Mouse (Mus musculus) ovary, adult 18-20 months (tissue): ENCODE data around the gene Cib4.

Experiments used
- DNase-seq: peaks from one replicate; pipeline ENCODE4 v3.0.0; 2022; ENCODE audit warnings: low spot score, mixed read lengths

Cib4 gene

DNA sequence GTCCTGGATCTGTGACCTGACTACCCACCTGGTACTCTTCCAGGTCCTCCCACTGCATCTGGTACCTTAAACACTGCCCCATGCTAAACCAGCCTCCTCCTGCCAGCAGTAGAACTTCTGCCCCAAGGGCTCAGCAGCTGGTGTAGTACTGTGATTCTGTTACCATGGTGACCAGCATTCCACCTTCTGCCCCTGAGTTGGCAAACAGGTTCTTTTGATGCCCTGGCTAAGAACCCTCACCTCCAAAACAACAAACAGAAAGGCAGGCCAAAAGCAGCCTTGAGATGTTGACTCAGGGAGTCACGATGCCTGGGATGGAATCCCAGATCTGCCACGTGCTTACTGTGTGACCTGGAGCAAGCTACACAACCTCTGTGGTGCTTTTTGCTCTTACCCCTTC lies at the start of gene Cib4:
Gene Cib4 (minus strand): TSS at position 139 of the 400 bp plus-strand sequence.
- peak; percentile 46 for DNase-seq

GRCm38 (mm10) chr5:30594953-30595560 lies 49.4 kb upstream of the Cib4 start:
- no peak for DNase-seq

- peak; percentile 40 for DNase-seq
These were observed 48.3 kb upstream of the Cib4 start for GRCm38 (mm10) chr5:30593811-30594504.

DNA sequence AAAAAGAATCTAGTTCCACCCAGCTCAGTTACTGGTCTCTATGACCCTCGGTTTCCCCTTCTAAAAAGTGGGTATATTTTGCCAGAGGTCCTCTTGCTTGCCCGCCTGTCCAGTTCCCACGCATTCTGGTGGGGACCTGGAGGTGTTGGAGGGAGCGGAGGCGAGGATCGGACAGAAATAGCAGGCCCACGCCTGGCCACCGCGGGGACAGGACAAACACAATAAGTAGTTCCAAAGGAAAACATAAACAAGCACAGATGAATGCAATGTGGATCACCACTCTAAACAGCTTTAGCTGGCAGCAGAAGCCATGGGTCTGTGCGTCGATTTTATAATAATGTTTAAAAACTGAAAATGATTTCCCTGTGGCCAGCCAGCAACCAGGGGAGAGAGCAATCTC lies 47.7 kb upstream of the Cib4 start:
- no peak for DNase-seq

DNA sequence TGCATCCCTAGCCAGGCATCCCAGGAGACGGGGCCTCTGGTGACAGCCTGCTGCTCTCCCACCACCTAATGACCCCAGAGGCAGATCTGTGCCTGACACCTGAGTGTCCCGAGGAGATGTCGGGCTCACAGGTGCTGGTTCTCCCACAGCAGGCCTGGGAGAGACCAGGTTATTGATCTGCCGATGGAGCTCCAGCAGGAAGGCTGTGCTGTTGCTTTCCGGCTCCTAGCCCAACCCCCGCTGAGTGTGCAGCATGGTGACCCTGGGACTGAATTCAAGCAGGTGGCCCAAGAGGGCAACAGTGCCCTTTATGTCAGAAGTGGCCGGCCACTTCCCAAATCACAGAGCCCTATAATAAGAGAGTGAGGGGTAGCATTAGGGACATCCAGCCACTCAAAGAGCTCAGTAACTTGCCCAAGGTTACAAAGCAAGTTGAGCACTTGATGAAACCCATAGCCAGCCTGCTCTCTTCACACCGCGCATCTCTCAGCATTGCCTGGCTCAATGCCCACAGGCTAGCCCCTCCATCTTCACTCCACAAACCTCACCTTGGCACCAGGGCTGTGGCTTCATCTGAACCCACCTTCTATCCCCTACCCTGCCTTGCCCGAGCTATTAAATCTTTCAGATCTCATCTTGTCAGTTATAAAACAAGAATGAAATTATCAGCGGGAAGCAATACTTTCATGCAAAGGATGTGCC lies 46.8 kb upstream of the Cib4 start:
- DNase-seq = no peak

DNA sequence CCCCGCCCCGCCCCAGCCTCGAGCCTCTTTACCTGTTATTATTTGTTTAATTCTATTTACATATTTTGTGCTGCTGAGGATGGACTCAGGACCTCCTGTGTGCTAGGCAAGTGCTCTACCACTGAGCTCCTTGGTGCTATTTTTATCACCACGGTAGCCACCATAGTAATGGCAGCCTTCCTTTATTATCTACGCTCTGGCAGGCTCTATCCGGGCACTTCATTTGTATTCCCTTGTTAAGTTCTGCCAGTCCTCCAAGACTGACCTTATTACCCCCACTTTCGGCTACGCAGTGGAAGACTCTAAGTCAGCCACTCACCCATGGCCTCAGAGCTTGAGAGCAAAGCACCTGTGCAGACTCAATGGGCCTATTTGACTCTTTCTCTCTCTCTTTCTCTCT lies 46.1 kb upstream of the Cib4 start:
- no peak for DNase-seq

DNA sequence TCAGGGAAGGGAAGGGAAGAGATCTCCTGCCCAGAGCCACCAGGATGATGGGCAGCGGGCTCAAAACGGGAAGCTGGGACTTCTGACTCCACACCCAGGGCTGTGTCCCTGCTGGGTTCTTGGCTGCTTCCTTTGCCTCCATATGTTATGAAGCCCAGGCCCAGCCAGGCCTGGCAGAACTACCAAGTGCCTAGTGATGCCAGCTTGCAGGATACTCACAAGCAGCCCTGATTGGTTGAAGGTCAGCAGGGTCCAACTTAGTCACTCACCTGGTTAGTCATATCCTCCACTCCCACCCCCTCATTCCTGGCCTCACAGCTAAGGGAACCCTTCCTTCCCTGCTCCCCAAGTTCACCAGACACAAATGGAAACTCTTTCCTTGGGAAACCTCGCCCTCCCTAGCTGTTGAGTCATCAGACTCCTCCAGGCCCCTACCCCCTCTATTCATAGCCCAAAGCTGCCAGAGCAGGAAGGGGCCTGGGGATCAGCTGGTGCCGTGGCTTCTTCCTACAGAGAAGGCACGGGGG lies 45.6 kb upstream of the Cib4 start:
- DNase-seq = no peak

- no peak for DNase-seq
These were observed 44.6 kb upstream of the Cib4 start for GRCm38 (mm10) chr5:30590231-30590630.

DNA sequence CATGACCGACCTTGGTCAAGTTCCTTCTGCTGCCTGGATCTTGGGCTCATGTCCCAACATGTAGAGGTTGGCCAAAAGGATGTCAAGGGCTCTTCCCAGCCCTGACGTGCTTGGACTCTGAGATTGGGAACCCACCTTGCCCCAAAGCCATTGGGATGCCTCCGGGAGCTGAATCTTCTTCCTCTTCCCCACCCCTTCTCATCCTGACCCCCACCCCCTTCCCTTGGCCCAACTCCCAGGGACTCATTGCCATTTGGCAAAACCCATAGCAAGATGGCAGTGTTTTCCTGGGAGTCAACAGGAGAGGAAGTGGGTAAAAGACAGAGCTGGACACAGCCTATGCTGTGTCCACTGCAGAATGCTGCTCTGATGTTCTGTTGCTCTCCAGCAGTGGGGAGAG lies 43.9 kb upstream of the Cib4 start:
- no peak for DNase-seq

GRCm38 (mm10) chr5:30589069-30589468 lies 43.4 kb upstream of the Cib4 start:
- DNase-seq = no peak

- no peak for DNase-seq
These were observed 42.8 kb upstream of the Cib4 start for GRCm38 (mm10) chr5:30588301-30588968.

DNA sequence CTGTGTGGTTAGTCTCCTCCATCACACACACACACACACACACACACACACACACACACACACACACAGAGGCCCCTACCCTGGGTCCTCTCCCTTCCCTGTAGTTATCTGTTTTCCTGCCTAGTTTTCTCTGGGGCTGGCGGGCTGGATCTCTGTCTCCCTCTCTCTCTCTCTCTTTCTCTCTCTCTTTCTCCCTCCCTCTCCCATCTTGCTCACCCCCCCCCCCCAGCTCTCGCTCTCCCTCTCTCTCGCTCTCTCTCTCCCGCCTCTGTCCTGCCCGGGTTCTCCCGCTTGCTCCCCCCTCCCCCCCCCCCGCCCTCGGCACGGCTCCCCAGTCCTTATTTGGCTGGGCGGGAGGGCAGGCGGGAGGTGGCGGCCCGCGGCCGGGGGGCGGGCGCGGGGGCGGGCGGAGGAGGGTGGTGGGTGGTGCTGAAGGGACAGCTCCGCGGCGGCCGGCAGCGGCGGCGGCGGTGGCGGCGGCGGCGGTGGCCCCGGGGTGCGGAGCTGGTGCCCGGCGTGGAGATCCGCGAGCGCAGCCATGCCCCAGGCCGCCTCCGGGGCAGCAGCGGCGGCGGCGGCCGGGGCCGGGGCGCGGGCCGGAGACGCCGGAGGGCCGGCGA lies 42.2 kb upstream of the Cib4 start, which contains the start of gene Kcnk3:
Gene Kcnk3 (plus strand): TSS at position 490 of the 620 bp plus-strand sequence.
- peak; percentile 72 for DNase-seq

GRCm38 (mm10) chr5:30587101-30587500 lies 41.5 kb upstream of the Cib4 start:
- DNase-seq = no peak

GRCm38 (mm10) chr5:30586616-30587015 lies 41.0 kb upstream of the Cib4 start:
- DNase-seq = no peak

DNA sequence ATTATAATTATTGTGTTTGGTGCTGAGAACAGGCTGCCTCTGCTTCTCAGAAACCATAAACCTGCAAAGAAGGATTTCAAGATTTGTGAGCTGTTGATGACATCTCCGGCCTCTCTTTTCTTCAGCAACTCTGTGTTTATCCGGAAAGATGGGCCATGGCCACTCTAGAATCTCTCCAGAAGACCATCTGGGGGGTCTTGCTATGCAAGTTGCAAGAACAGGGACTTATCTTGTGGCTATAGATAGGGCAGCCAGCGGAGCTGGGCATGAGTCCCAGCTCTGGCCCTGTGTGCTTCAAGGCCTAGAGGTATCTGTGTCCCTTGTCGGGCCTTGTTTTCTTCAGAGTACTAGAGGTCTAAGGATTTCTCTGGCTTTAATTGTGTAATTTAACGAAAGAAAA lies 36.4 kb upstream of the Cib4 start:
- peak; percentile 62 for DNase-seq

DNA sequence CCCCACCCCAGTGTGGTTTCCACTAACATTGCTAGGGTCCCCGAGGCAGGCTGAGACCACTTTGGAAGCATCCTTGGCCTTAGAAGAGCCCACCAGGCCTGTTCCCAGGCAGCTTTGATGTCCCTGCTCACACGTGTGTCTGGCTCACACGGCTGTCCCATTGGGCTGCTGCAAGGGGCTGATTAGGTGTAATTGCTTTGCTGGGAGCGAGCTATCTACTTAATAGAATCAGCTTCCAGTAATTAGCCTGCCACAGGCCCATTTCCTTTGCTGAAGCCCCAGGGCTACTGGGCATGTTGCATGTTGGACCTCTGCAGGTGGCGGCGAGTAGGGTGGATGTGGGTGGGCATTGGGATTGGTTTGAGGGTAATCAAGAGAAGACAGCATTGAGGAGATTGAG lies 35.1 kb upstream of the Cib4 start:
- DNase-seq = no peak

GRCm38 (mm10) chr5:30578445-30579080 lies 32.9 kb upstream of the Cib4 start:
- peak; percentile 75 for DNase-seq

- peak; percentile 52 for DNase-seq
These were observed 32.1 kb upstream of the Cib4 start for GRCm38 (mm10) chr5:30577654-30578310.

DNA sequence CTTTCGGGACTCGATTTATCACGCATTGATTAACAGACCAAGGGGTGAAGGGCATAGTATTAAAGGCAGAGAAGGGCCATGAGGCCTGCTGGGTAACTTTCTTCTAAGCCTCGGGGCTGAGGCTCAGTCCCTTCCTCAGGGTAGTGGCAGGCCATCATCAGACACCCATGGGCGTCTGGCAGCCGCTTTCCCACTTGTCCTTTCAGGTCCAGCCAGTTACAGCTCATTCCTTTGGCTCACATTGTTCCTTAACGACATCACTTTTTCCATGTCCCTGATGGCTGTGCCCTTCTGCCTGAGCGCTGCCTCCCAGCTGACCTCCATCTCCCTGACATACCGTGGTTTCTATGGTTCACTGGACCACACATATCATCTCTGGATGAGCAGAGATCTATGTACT lies 31.6 kb upstream of the Cib4 start:
- DNase-seq = no peak

GRCm38 (mm10) chr5:30576233-30576632 lies 30.6 kb upstream of the Cib4 start:
- no peak for DNase-seq

DNA sequence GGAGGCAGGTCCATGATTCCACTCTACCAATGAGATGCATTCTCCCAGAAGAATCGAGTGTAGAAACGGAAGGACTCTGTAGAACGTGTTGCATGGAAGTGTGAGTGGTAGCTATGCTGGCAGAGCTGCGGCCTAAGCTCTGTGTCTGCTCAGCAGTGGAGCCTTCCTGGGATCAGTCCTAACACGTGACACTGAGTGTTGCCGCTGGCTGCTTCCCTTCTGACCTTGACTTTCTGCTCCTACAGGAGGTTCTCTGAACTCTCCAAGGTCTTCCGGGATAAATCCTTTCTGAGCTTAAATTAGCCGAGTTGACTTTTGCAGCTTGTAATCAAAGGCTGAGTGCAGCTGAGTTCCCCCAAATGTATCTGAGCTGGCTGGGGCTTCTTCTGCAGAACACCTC lies 28.7 kb upstream of the Cib4 start:
- peak; percentile 71 for DNase-seq
